Mouse (Mus musculus) neural tube, embryonic 13.5 days (tissue): Measurements from ENCODE around the gene Slc25a4. TPM values are rescaled to one million over a fixed set of nuclear protein-coding genes. Genes with fewer than 3 reads are reported as not detected.

ENCODE experiments used
- ATAC-seq: fragments of 200-750 bp; cut with Nextera tagmentation; 2 replicates; pipeline ENCODE4 v1.8.0; 2017; ENCODE audit warnings: low read depth, mild to moderate bottlenecking, moderate TSS enrichment, moderate library complexity
- H3K27ac ChIP-seq: fragments of 300-500 bp; sonication (generic); replicated peaks from 2 replicates; pipeline ENCODE4 v1.5.1; 2015; ENCODE audit warnings: moderate library complexity, mild to moderate bottlenecking, inconsistent platforms
- H3K27me3 ChIP-seq: fragments of 300-500 bp; sonication (generic); 2 replicates; pipeline ENCODE4 v1.6.1; 2015; ENCODE audit warnings: mild to moderate bottlenecking, inconsistent platforms
- H3K36me3 ChIP-seq: fragments of 300-500 bp; sonication (generic); 2 replicates; pipeline ENCODE4 v1.6.1; 2015; ENCODE audit warnings: mild to moderate bottlenecking, inconsistent platforms
- H3K4me1 ChIP-seq: fragments of 300-500 bp; sonication (generic); replicated peaks from 2 replicates; pipeline ENCODE4 v1.6.1; 2015; ENCODE audit warnings: inconsistent platforms
- H3K4me2 ChIP-seq: fragments of 300-500 bp; sonication (generic); 2 replicates; pipeline ENCODE4 v1.6.1; 2015; ENCODE audit warnings: inconsistent platforms, mild to moderate bottlenecking, moderate library complexity
- H3K4me3 ChIP-seq: fragments of 300-500 bp; sonication (generic); 2 replicates; pipeline ENCODE4 v1.5.1; 2015; ENCODE audit warnings: mild to moderate bottlenecking, inconsistent platforms
- H3K9ac ChIP-seq: fragments of 300-500 bp; sonication (generic); 2 replicates; pipeline ENCODE4 v1.6.1; 2015; ENCODE audit warnings: moderate library complexity, mild to moderate bottlenecking, inconsistent platforms
- H3K9me3 ChIP-seq: fragments of 300-500 bp; sonication (generic); 2 replicates; pipeline ENCODE4 v1.6.1; 2016; ENCODE audit warnings: inconsistent platforms
- WGBS: fragments of 180-500 bp; shearing (Covaris S2); methylation state at CpG from one replicate; pipeline ENCODE4 v1.1.7; 2015; 5-methylcytosine and 5-hydroxymethylcytosine counted together
- polyA plus RNA-seq: library from polyadenylated mRNA; unstranded; fragments of >200 nt; fragmentation: Nextera tagmentation; extraction: Ambion mirVana; gene quantifications from 2 replicates; pipeline ENCODE4 v1.2.1, GENCODE M21; 2015

The Slc25a4 gene
- polyA plus RNA-seq, 1 experiment from 2014 or later: 869 TPM

DNA sequence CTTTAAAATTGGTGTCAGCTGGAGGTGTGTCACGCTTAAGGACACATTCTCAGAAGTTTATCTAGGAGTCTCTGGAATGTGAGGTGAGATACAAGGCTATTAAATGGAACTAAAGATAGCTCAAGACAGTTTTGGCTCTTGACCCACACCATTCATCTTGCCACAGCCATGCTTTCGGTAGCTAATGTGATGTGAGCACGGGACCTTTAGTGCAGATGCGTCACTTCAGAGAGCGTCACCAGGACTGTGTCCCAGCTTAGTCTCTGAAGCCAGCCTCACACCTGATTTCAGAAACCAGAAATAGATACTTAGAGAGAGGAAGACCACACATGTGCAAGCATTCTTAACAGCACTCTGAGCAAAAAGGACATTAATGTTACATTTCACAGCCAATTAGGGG is 15.5 kb upstream of the Slc25a4 start:
- H3K4me1 ChIP-seq: no peaks in the 10 kb centered on the region
- no peaks in the 10 kb centered on the region for H3K36me3 ChIP-seq
- H3K4me2 ChIP-seq: no peak overlapping the region
- H3K4me3 ChIP-seq: no peak overlapping the region
- peaks cover 3% of the 10 kb centered on the region; the same call in 1 of the 2 replicates for H3K27me3 ChIP-seq
- no peak for ATAC-seq
- no peaks in the 10 kb centered on the region for H3K9me3 ChIP-seq
- H3K9ac ChIP-seq: no peak overlapping the region
- WGBS: 84% methylated on average over 5 of the region's 5 CpGs
- H3K27ac ChIP-seq: no peak overlapping the region

DNA sequence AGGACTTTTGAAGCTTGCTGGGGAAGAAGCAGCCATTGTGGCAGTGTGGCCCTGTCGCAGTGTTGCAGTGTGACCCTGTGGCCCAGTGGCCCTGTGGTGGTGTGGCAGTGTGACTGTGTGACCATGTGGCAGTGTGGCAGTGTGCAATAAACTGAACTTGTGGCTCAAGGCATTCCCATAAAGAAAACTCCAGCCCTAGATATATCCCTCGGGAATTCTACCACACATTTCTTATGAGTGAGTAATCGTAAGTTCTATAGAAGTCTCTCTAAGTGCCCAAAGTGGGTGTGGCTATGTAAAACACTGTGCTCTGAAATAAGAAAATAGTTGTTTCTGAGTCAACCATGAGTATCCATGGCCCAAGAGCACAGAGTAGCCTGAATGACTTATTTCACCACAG is 14.4 kb upstream of the Slc25a4 start:
- Histone ChIP-seq H3K36me3 (no peaks in the 10 kb centered on the region), H3K9ac (no peak overlapping the region), H3K9me3 (no peaks in the 10 kb centered on the region), H3K4me1 (no peaks in the 10 kb centered on the region), H3K4me3 (no peak overlapping the region), H3K27me3 (peaks cover 5% of the 10 kb centered on the region; the same call in 1 of the 2 replicates), H3K4me2 (no peak overlapping the region), H3K27ac (no peak overlapping the region)
- no peak for ATAC-seq
- 79% methylated on average over 3 of the region's 3 CpGs for WGBS

DNA sequence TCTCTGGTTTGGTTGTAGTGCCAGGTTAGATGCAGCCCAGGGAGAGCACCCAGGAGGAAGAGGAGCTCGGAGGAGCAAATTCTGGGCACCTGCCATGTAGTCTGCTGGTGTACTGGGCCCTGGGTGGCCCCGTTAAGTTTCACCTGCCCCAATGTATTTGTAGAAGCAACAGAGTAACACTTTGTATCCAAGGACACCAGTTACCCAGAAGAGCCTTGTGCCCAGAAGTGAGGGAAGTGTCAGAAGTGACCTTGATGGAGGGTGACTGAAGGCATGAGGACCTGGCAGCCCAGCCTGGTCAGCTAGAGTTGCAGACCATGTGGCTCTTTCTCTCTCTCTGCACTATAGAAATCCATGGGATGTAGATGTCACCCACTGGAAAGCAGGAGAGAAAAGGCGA is 9.5 kb upstream of the Slc25a4 start:
- H3K27ac ChIP-seq: no peak overlapping the region
- H3K9ac ChIP-seq: no peak overlapping the region
- no peaks in the 10 kb centered on the region for H3K36me3 ChIP-seq
- H3K4me2 ChIP-seq: no peak overlapping the region
- H3K4me3 ChIP-seq: no peak overlapping the region
- 76% methylated on average over 3 of the region's 3 CpGs for WGBS
- no peak for ATAC-seq
- peaks cover 6% of the 10 kb centered on the region; the same call in 1 of the 2 replicates for H3K4me1 ChIP-seq
- H3K27me3 ChIP-seq: peaks cover 17% of the 10 kb centered on the region
- H3K9me3 ChIP-seq: no peaks in the 10 kb centered on the region

DNA sequence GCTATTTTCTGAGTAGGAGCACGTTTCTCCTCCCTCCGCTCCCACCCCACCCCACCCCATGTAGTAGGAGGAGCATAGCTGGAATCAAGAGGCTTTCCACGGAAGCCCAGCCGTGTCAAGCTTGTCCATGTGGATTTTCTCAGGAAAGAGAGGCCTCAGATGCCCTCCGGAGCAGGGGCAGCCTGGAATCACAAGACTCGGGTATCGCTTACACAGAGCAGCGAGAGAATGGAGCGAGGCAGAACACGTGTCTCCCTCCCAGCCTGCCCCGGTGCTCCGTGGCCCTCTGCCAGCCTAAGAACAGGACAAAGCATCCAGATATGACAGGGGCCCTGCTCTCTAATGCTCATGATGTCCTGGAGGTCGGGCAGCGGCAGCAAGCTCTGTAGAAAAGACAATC is 5.8 kb upstream of the Slc25a4 start:
- ATAC-seq: peak; percentile 88
- H3K27ac ChIP-seq: peak overlapping the region; percentile 84
- WGBS: 1% methylated on average over 14 of the region's 14 CpGs

DNA sequence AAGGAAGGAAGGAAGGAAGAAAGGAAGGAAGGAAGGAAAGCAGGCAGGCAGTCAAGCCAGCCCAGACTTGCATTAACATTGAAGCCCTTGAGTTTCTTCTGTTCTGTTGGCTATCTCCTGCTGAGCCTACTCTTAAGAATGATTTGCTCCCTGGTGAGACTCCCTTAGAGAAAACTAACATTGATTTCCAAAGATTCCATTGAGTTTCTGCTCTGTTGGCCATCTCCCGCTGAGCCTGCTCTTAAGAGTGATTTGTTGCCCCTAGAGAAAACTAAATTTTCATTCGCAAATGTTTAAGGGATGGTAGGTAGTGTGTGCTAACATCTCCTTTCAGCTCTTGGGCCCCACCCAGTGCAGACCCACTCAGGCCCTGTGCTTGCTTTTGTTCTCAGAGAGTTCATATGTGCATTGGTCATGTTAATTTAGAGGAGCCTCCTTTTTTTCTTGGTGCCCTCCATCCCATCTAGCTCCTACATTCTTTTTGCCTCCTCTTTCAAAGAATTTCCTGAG is 2.9 kb upstream of the Slc25a4 start:
- peaks cover 5% of the 10 kb centered on the region; the same call in 1 of the 2 replicates for H3K27me3 ChIP-seq

More for the DNA sequence above, 5.8 kb upstream of the Slc25a4 start:
- H3K4me2 ChIP-seq: peak overlapping the region; percentile 64
- peak overlapping the region; percentile 67 for H3K9ac ChIP-seq
- H3K9me3 ChIP-seq: no peaks in the 10 kb centered on the region
- H3K27me3 ChIP-seq: peaks cover 17% of the 10 kb centered on the region
- peak overlapping the region; percentile 34 for H3K4me3 ChIP-seq
- H3K4me1 ChIP-seq: peaks cover 12% of the 10 kb centered on the region
- H3K36me3 ChIP-seq: no peaks in the 10 kb centered on the region

DNA sequence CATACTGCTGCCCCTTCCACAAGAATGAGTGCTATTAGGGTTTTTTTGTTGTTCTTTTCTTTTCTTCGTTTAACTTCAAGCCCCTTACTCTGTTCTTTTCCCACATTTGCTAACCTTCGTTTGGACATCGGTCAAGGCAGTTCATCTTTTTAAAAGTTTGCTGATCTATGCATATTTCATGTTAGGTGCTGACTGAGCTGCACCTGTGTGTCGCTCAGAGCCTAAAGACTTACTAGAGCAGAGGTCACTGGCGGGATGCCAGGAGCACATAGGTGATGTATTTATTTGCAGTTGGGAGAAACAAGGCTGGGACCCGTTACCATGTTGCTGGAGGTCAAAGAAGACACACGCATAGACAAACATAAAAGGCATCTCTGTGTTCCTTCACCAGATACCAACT is 1.1 kb upstream of the Slc25a4 start:
- Histone ChIP-seq H3K9ac (peak overlapping the region; percentile 93; the same call in 1 of the 2 replicates), H3K4me1 (peaks cover 44% of the 10 kb centered on the region), H3K9me3 (no peaks in the 10 kb centered on the region), H3K27me3 (no peaks in the 10 kb centered on the region), H3K36me3 (peaks cover 21% of the 10 kb centered on the region), H3K27ac (peak overlapping the region; percentile 99), H3K4me2 (peak overlapping the region; percentile 91; the same call in 1 of the 2 replicates), H3K4me3 (no peak overlapping the region)
- ATAC-seq: no peak
- WGBS: 40% methylated on average over 7 of the region's 7 CpGs

More for the DNA sequence above, 2.9 kb upstream of the Slc25a4 start:
- no peak for ATAC-seq
- peaks cover 2% of the 10 kb centered on the region; the same call in 1 of the 2 replicates for H3K36me3 ChIP-seq
- H3K4me2 ChIP-seq: no peak overlapping the region
- H3K4me1 ChIP-seq: peaks cover 31% of the 10 kb centered on the region
- H3K4me3 ChIP-seq: no peak overlapping the region
- WGBS: 6% methylated on average over 2 of the region's 2 CpGs
- H3K9ac ChIP-seq: no peak overlapping the region
- no peaks in the 10 kb centered on the region for H3K9me3 ChIP-seq
- no peak overlapping the region for H3K27ac ChIP-seq

DNA sequence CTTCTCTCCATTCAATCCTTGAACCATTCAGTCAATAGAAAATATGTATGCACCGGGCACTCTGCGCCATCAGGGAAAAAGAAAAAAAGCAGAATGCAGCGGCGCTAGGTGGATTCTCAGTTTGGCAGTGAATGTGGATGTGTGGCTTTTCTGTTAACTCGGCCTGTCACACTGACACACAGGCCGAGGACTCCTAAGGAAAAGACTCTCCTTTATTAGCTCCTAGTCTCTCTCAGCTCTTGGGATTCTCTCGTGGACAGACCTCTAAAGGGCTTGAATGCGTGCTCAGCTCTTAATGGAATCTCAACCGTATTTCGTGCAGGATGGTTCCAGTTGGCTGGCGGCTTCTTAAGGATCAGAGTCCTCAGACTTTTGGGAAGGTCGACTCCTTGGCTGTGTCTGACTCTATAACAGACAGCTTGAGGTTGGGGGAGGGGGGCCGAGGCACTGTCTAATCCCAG is 557 bp upstream of the Slc25a4 start:
- Histone ChIP-seq H3K27me3 (no peaks in the 10 kb centered on the region), H3K9ac (peak overlapping the region; percentile 93), H3K4me1 (peaks cover 43% of the 10 kb centered on the region), H3K9me3 (no peaks in the 10 kb centered on the region), H3K27ac (peak overlapping the region; percentile 99), H3K4me2 (peak overlapping the region; percentile 91), H3K4me3 (peak overlapping the region; percentile 79), H3K36me3 (peaks cover 26% of the 10 kb centered on the region)
- 3% methylated on average over 13 of the region's 13 CpGs for WGBS
- peak; percentile 2; the same call in 1 of the 2 replicates for ATAC-seq

DNA sequence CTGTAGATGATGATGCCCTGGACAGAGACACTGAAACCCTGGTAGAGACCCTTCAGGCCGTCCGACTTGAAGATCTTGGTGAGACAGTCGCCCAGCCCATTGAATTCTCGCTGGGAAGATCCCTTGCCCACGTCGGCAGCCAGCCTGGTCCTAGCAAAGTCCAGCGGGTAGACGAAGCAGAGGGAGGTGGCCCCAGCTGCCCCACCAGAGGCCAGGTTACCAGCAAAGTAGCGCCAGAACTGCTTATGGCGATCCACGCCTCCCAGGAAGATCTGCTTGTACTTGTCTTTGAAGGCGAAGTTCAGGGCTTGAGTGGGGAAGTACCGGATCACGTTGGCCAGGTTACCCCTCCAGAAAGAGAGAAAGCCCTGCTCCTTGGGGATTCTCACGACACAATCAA is 2.0 kb downstream of the Slc25a4 start:
- H3K27me3 ChIP-seq: no peaks in the 10 kb centered on the region
- 81% methylated on average over 15 of the region's 15 CpGs for WGBS

DNA sequence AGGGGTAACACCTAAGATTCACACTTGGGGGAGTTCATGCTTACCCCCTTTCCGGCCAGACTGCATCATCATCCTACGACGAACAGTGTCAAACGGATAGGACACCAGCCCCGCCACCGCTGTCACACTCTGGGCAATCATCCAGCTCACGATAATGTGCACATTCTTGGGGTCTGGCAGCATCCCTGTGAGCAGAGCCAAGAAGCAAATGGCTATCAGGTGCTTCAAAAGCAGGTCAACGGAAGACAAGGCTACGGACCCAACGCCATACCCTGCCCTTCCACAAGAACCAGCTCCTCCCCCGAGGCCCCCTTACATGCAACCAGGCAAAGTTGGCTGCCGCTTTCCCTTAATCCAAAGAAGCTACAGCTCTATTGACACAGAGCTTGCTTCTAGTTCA is 2.7 kb downstream of the Slc25a4 start:
- Histone ChIP-seq H3K4me3 (peak overlapping the region; percentile 79), H3K36me3 (peaks cover 57% of the 10 kb centered on the region), H3K9me3 (no peaks in the 10 kb centered on the region), H3K4me1 (peaks cover 47% of the 10 kb centered on the region), H3K27me3 (no peaks in the 10 kb centered on the region), H3K9ac (peak overlapping the region; percentile 93), H3K4me2 (peak overlapping the region; percentile 91), H3K27ac (no peak overlapping the region)
- 81% methylated on average over 12 of the region's 12 CpGs for WGBS
- no peak for ATAC-seq

More for the DNA sequence above, 2.0 kb downstream of the Slc25a4 start:
- no peaks in the 10 kb centered on the region for H3K9me3 ChIP-seq
- peak overlapping the region; percentile 99 for H3K27ac ChIP-seq
- no peak for ATAC-seq
- peak overlapping the region; percentile 91 for H3K4me2 ChIP-seq
- peak overlapping the region; percentile 79 for H3K4me3 ChIP-seq
- peak overlapping the region; percentile 93 for H3K9ac ChIP-seq
- H3K4me1 ChIP-seq: peaks cover 47% of the 10 kb centered on the region
- peaks cover 51% of the 10 kb centered on the region for H3K36me3 ChIP-seq

DNA sequence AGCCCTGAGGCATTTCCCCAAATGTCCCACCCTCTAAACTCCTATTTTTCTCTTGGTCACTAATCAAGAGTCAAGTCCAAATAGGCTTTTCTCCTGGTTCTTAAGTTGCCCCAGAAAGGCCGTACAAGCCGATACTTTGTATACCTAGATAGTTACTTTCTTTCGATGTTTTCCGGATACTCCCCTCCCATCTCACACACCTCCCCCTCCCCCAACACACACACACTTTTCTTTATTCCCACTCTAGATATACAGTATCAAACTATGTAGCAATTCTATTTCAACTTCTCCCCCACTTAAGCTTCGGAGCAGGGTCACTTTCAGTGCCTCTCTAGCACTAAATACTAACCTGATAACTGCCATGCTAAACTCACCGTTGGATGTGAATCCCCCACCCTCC is 5.0 kb downstream of the Slc25a4 start:
- Histone ChIP-seq H3K9me3 (no peaks in the 10 kb centered on the region), H3K27ac (no peak overlapping the region), H3K4me3 (no peak overlapping the region), H3K36me3 (peaks cover 77% of the 10 kb centered on the region), H3K27me3 (no peaks in the 10 kb centered on the region), H3K4me1 (peaks cover 34% of the 10 kb centered on the region), H3K9ac (no peak overlapping the region), H3K4me2 (no peak overlapping the region)
- ATAC-seq: no peak
- WGBS: 93% methylated on average over 6 of the region's 6 CpGs

DNA sequence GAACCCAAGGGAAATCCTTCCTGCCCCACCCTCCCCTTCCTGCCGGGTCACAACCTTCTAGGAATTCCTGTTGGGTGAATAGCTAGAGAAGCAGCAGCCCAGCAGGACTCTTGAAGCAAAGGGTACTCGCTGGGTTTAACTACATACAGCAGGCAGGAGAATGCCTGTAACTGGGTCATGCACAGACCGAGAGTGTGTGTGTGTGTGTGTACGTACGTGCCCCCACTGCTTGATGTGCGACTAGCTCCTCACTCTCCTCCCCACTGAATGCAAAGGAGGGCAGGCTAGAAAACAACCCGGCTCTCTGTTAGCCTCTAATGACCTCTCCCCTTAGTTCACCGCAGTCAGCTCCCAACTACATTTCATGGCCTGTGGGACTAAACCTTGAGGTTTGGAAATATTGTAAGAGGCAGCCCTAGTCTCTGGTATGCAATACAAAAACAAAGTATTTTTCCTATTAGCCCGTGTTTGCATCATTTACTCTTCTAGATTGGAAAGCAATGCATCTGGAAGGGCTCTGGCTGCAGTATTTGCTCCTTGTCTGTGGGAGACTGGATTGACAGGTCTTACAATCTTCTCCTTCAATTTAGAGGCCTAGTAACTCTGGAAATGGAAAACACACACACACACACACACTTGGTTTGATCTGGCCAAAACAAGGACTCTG is 6.0 kb downstream of the Slc25a4 start:
- Histone ChIP-seq H3K4me3 (no peak overlapping the region), H3K4me2 (no peak overlapping the region), H3K27ac (no peak overlapping the region), H3K9me3 (no peaks in the 10 kb centered on the region), H3K27me3 (no peaks in the 10 kb centered on the region), H3K36me3 (peaks cover 77% of the 10 kb centered on the region), H3K9ac (no peak overlapping the region), H3K4me1 (peaks cover 33% of the 10 kb centered on the region)
- no peak for ATAC-seq
- WGBS: 84% methylated on average over 9 of the region's 9 CpGs

DNA sequence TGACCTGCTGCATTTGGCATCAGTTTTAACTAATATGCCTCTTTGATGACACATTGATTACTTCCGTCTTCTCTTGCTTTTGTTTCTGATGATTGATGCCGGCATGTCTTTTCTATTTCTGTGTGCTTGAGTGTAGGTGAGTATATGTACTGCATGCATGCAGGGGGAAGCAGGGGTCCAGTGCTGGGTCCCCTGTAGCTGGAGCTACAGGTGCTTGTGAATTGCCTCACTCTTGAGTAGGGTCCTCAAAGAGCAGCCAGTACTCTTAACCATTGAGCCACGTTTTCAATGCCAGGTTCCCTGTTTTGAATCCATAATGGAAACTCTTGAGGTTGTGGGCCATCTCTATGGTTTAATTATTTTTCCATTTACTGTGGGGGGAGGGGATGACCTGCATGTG is 6.8 kb downstream of the Slc25a4 start:
- no peak overlapping the region for H3K4me3 ChIP-seq
- H3K27me3 ChIP-seq: no peaks in the 10 kb centered on the region
- WGBS: 82% methylated on average over 3 of the region's 3 CpGs
- H3K9me3 ChIP-seq: no peaks in the 10 kb centered on the region
- H3K36me3 ChIP-seq: peaks cover 77% of the 10 kb centered on the region
- no peak overlapping the region for H3K9ac ChIP-seq
- peaks cover 25% of the 10 kb centered on the region for H3K4me1 ChIP-seq
- no peak overlapping the region for H3K4me2 ChIP-seq
- H3K27ac ChIP-seq: no peak overlapping the region
- ATAC-seq: no peak
